Mouse (Mus musculus): ENCODE data around the gene Paox.
"Not testable (repeated sequence)": the region's sequence is repeated elsewhere in the genome, so short reads cannot be mapped to it uniquely, and the experiment has no call there.

The Paox gene

GRCm38 (mm10) chr7:140120484-140120883 is 4.9 kb downstream of the Paox start:
- DNase-seq (ENCODE audit: extremely low read depth, low read depth), result no peak

GRCm38 (mm10) chr7:140121338-140121910 is 5.8 kb downstream of the Paox start:
- no peak for DNase-seq (ENCODE audit: extremely low read depth, low read depth)

- DNase-seq (ENCODE audit: extremely low read depth, low read depth), result no peak
Measured at GRCm38 (mm10) chr7:140122765-140123164, 7.2 kb downstream of the Paox start.

DNA sequence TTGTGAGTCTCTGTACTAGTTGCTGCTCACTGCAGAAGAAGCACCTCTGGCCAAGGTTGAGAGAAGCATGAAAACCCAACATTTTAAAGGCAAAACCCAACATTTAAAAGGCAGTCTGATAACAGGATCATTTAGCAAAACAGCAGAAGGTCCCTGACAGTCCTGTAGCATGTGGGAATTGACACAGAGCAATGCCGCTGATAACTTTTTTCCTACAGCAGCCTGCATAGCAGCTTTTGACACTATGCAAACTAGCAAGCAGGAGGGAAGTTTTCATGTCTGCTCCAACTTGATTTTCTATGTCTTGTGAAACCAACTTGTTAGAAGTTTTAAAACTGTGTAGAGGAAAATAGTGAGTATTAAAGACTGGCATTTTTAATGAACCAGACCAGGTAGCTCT is 8.8 kb downstream of the Paox start:
- no peak for DNase-seq (ENCODE audit: extremely low read depth, low read depth)

DNA sequence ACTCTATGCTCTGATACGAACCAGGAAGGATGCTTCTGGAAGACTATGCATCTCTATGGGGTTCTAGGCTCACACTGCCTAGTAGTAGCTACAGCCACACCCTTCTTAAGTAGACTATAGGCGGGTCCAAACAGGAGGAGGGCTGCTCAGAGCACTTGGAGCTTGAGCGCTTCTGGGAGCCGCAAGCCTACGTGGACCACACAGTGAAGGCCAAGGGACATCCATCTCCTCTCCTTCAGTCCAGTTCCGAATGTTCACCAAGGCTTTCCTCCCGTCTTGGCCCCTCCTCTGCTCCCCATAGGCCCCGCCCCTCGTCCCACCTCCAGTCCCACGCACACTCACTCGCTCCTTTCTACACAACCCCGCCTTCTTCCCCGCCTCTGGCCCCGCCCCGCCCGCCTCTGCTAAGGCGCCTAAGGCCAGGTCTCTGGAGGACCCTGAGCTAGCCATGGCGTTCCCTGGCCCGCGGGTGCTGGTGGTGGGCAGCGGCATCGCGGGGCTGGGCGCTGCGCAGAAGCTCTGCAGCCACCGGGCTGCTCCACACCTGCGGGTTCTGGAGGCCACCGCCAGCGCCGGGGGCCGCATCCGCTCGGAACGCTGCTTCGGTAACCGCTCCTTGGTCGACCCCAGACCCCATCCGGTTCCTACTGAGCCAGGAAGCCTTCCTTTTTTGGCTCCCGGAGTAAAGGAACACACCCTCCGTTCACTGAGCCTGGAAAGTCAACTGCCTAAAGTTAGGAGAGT is 9.9 kb downstream of the Paox start:
- no peak for DNase-seq (ENCODE audit: extremely low read depth, low read depth)

DNA sequence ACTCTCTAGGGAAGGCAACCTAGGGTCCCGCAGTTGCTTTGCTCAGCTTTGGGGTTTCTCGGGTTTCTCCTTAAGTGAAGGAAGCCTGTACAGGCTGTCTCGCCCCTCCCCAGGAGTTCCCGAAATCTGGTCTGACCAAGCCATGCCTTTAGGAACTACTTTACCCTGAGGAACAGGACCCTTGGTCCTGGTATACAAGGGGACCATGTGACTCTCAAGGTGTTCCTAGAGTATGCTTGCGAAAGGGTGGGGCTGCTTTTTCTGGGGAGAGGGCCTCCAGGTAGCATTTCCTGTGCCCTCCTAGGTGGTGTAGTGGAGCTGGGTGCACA is 10.4 kb downstream of the Paox start:
- no peak for DNase-seq (ENCODE audit: extremely low read depth, low read depth)

DNA sequence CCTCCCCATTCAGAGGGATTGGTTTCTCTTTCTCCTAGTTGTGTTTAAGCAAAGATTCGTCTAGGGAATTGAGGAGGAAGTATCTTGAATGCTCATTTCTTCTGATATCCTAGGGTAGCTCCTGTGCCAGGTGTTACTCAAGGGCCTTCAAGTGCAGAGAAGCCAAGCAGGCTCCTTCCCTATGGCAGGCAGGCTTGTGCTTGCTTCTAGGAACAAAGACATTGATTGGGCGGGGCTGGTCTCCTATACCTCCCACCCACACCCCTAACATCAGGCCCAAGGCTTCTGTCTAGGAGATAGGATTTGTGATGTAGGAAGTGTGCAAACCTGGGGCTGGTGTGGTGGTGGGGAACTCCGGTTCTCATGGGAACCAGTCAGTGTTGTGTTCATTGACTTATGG is 11.3 kb downstream of the Paox start:
- no peak for DNase-seq (ENCODE audit: extremely low read depth, low read depth)

- no peak for DNase-seq (ENCODE audit: extremely low read depth, low read depth)
Measured at GRCm38 (mm10) chr7:140127911-140128310, 12.3 kb downstream of the Paox start.

GRCm38 (mm10) chr7:140132184-140132583 is 16.6 kb downstream of the Paox start:
- not testable (repeated sequence) for DNase-seq (ENCODE audit: extremely low read depth, low read depth)

DNA sequence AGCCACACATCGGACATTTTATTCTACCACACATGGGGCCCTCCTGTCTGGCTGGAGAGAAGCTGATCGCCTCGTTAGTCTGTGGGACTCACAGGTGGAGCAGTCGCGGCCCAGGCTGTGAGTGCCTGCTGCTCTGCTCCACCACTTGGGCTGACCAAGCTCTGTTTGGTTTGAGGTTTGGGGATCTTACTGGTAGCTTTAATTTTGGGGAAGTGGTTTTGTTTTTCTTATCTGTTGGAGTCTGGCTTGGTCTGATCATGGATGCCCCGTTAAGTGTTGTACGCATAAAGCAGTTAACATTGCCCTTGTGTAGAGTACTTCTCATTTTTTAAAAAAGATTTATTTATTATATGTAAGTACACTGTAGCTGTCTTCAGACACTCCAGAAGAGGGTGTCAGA is 18.4 kb downstream of the Paox start:
- DNase-seq (ENCODE audit: extremely low read depth, low read depth), result peak; percentile 70

- no peak for DNase-seq (ENCODE audit: extremely low read depth, low read depth)
Measured at GRCm38 (mm10) chr7:140135106-140135770, 19.6 kb downstream of the Paox start.

DNA sequence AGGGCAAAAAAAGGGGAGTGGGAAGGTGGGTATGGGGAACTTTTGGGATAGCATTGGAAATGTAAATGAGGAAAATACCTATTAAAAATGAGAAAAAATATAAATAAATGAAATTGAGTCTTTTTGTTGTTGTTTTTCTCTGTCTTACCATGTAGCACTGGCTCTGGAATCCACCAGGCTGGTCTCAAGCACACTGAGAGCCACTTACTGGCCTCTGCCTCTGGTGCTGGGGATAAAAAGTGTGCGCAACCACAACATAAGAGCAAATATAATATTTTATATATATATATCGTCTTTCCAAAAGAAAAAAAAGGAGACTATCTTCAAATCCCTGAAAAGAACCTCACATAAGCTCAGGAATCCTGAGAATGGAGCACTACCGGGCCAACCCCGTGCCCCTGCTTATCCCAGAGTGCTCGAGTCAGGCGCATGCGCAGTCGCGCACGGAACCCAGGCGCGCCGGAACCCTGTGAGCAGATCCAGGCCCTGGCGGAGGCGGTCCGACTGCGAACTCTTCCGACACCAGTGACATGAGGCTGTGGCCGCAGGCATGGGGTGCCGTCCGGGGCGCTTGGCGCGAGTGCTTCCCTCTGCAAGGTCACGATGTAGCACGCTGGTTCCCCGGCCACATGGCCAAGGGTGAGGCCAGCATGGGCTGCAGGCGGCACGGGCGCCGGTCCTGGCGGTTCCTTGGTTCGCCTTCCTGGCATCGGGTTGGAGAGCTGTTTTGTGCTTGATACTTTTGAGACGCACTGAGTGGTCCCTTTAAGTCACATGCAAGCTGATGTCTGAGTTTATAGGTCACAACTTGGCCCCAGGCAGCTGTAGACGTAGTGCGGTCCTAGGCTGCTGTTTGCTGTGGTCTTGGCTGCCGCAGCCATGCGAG is 21.8 kb downstream of the Paox start, which contains the start of gene Mtg1:
Gene Mtg1 (plus strand): TSS at position 430 of the 886 bp plus-strand sequence.
- DNase-seq (ENCODE audit: extremely low read depth, low read depth), result peak; percentile 87

GRCm38 (mm10) chr7:140138021-140138310 is 22.4 kb downstream of the Paox start:
- no peak for DNase-seq (ENCODE audit: extremely low read depth, low read depth)

DNA sequence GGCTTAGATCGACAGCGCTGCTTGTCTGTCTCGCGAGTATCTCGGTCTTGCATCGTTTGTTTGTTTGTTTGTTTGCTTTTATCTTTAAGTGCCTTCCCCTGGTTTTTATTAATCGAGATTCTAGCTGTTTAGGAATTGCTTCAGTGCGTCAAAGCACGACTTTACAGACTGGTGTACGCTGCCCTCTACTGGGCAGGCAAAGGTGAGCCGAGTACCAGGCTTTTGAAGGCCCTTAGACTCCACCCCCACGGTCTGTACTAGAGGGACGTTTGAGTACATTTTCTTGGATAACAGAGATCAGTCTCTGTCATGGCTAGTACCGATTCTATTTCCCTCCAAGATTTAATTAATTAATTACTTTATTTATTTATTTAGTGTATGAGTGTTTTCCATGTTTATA is 25.8 kb downstream of the Paox start:
- DNase-seq (ENCODE audit: extremely low read depth, low read depth), result peak; percentile 53

GRCm38 (mm10) chr7:140144550-140144949 is 29.0 kb downstream of the Paox start:
- DNase-seq (ENCODE audit: extremely low read depth, low read depth), result no peak

GRCm38 (mm10) chr7:140153383-140153782 is 37.8 kb downstream of the Paox start:
- no peak for DNase-seq (ENCODE audit: extremely low read depth, low read depth)

DNA sequence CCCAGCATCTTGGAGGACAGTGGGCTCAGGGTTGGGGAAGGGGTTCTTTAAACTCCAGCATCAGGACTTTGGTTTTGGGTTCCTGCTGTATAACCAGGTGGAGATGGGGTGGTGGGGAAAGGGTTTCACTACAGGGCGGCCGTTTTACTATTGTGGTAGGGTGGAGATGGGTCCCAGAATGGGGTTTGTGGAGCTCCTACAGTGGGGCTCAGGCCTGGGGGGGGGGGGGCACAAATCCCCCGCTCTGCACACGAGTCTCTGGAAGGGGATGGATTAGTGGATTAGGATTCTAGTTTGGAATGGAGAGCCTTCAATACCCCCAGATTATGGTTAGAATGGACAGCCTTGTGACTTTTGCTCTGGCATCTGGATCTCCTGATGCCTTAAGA is 38.2 kb downstream of the Paox start:
- no peak for DNase-seq (ENCODE audit: extremely low read depth, low read depth)

DNA sequence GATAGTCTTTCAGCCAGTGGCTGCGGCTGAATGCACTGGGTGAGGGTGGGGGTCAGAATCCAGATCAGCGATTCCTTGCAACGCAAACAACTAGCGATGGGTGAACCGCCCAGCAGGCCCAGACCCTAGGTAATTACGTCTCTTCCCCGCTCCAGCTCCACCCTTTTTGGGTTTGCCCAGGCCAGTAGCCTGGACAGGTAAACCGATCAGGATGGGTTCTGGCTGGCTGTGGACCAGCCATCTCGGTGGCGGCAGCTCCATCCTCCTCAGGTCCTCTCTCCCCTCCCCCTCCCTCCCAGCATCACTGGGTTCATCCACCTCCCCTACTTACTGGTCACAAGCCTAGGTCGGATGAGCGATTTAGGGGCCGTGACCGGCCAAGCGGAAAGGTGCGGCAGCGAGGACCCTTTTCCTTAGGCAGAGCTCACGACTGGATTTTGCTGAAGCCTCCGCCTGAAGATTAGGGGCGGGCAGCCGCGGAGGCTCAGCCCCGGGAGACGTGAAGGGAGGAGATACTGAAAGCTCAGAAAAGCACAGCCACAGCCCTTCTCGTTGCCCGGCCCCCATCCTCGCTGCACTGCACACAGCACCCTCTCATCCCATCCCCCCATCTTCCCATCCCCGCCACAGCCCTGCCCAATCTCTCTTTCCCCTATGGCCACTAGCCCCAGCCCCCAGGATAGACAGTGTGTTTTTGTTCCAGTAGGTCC is 38.8 kb downstream of the Paox start, which contains the start of gene Sprn:
Gene Sprn (minus strand): TSS at position 660 of the 710 bp plus-strand sequence.
- DNase-seq (ENCODE audit: extremely low read depth, low read depth), result no peak

- DNase-seq (ENCODE audit: extremely low read depth, low read depth), result no peak
Measured at GRCm38 (mm10) chr7:140160363-140160762, 44.8 kb downstream of the Paox start.

- DNase-seq (ENCODE audit: extremely low read depth, low read depth), result no peak
Measured at GRCm38 (mm10) chr7:140164664-140165063, 49.1 kb downstream of the Paox start, which contains the start of gene Olfr522. TSS of gene Olfr522 (minus strand) at chr7:140164764.

- DNase-seq (ENCODE audit: extremely low read depth, low read depth), result no peak
Measured at GRCm38 (mm10) chr7:140167950-140168349, 52.4 kb downstream of the Paox start.
